Mouse (Mus musculus): ENCODE data around the gene Tas1r3.

The Tas1r3 gene

GRCm38 (mm10) chr4:155817533-155817932, 45.6 kb downstream of the Tas1r3 start:
- in situ Hi-C loops (cut with MboI; ENCODE audit: unreplicated experiment in 2 of 2): loop anchor here in 1 of 2 experiments (25.0 kb wide), 1 partner anchor 730 kb away; the partner anchor contains the start of genes Morn1 and Rer1

DNA sequence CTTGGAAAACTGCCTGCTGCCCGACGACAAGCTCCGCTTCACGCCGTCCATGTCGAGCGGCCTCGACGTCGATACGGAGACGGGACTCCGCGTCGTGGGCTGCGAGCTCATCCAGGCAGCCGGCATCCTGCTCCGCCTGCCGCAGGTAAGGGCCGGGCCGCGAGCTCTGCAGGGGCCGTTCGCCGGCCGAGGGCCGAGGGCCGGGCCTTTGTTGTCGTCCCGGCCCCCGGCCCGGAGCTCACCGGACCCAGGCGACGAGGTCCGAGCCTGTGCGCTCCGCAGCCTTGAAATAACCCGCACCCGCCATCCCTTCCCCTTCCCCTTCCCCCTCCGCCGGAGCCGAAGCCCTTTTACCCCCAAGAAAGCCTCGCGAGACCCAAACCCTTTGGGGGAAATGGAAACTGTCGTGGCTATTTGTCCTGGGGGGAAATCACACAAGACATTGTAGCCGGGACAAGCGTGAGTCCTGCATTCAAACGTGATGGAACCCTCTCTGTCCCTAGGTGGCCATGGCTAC, 50.4 kb downstream of the Tas1r3 start:
- in situ Hi-C loops (cut with MboI; ENCODE audit: unreplicated experiment in 2 of 2): loop anchor here in 1 of 2 experiments (25.0 kb wide), 1 partner anchor 725 kb away; the partner anchor contains the start of genes Morn1 and Rer1

GRCm38 (mm10) chr4:155811929-155812664, 51.1 kb downstream of the Tas1r3 start, which contains the start of gene Ccnl2:
TSS of gene Ccnl2 (plus strand) at chr4:155812489.
- in situ Hi-C loops (cut with MboI; ENCODE audit: unreplicated experiment in 2 of 2): loop anchor here in 1 of 2 experiments (25.0 kb wide), 1 partner anchor 725 kb away; the partner anchor contains the start of genes Morn1 and Rer1

All from v-Abl transformed pro-B cells (cell line).